Mouse (Mus musculus): ENCODE measurements around the gene Bpifb4. TPM values are rescaled to one million over a fixed set of nuclear protein-coding genes. Genes with fewer than 3 reads are reported as not detected.

The Bpifb4 gene
- polyA plus RNA-seq (2014; fragmentation: Illumina TruSeq; extraction: RNeasy Lipid Tissue Mini Kit (QIAGEN cat#74804); ENCODE audit: low read depth, low replicate concordance) = not detected

GRCm38 (mm10) chr2:153937843-153938242, at the start of gene Bpifb4:
Gene Bpifb4 (plus strand): TSS chr2:153938212.

GRCm38 (mm10) chr2:153900088-153900487, 37.9 kb upstream of the Bpifb4 start, which contains the start of gene Bpifb6:
Gene Bpifb6 (plus strand): TSS chr2:153900388.

GRCm38 (mm10) chr2:153917930-153918329, 20.1 kb upstream of the Bpifb4 start, which contains the start of gene Bpifb3:
Gene Bpifb3 (plus strand): TSS chr2:153918230.

GRCm38 (mm10) chr2:153974582-153974981, 36.6 kb downstream of the Bpifb4 start, which contains the start of gene Bpifa6:
Gene Bpifa6 (plus strand): TSS chr2:153974945.

GRCm38 (mm10) chr2:154007965-154008364, 70.0 kb downstream of the Bpifb4 start, which contains the start of gene Bpifa2:
Gene Bpifa2 (plus strand): TSS chr2:154008265.

Other genes starting within 250 kb of the Bpifb4 start
- not detected for gene Dnmt3c, start 241.6 kb upstream of the Bpifb4 start, polyA plus RNA-seq (2014; fragmentation: Illumina TruSeq; extraction: RNeasy Lipid Tissue Mini Kit (QIAGEN cat#74804); ENCODE audit: low read depth, low replicate concordance)
- gene Mapre1, start 196.9 kb upstream of the Bpifb4 start, polyA plus RNA-seq (2014; fragmentation: Illumina TruSeq; extraction: RNeasy Lipid Tissue Mini Kit (QIAGEN cat#74804); ENCODE audit: low read depth, low replicate concordance) = 58.4 TPM
- gene Efcab8, start 158.3 kb upstream of the Bpifb4 start, polyA plus RNA-seq (2014; fragmentation: Illumina TruSeq; extraction: RNeasy Lipid Tissue Mini Kit (QIAGEN cat#74804); ENCODE audit: low read depth, low replicate concordance) = not detected
- not detected for gene Sun5, start 67.1 kb upstream of the Bpifb4 start, polyA plus RNA-seq (2014; fragmentation: Illumina TruSeq; extraction: RNeasy Lipid Tissue Mini Kit (QIAGEN cat#74804); ENCODE audit: low read depth, low replicate concordance)
- not detected for gene Bpifb2, start 63.2 kb upstream of the Bpifb4 start, polyA plus RNA-seq (2014; fragmentation: Illumina TruSeq; extraction: RNeasy Lipid Tissue Mini Kit (QIAGEN cat#74804); ENCODE audit: low read depth, low replicate concordance)
- not detected for gene Bpifb6, start 37.8 kb upstream of the Bpifb4 start, polyA plus RNA-seq (2014; fragmentation: Illumina TruSeq; extraction: RNeasy Lipid Tissue Mini Kit (QIAGEN cat#74804); ENCODE audit: low read depth, low replicate concordance)
- not detected for gene Bpifb3, start 20.0 kb upstream of the Bpifb4 start, polyA plus RNA-seq (2014; fragmentation: Illumina TruSeq; extraction: RNeasy Lipid Tissue Mini Kit (QIAGEN cat#74804); ENCODE audit: low read depth, low replicate concordance)
- not detected for gene Bpifa6, start 36.7 kb downstream of the Bpifb4 start, polyA plus RNA-seq (2014; fragmentation: Illumina TruSeq; extraction: RNeasy Lipid Tissue Mini Kit (QIAGEN cat#74804); ENCODE audit: low read depth, low replicate concordance)
- not detected for gene Bpifa2, start 70.1 kb downstream of the Bpifb4 start, polyA plus RNA-seq (2014; fragmentation: Illumina TruSeq; extraction: RNeasy Lipid Tissue Mini Kit (QIAGEN cat#74804); ENCODE audit: low read depth, low replicate concordance)
- not detected for gene Bpifa3, start 192.1 kb downstream of the Bpifb4 start, polyA plus RNA-seq (2014; fragmentation: Illumina TruSeq; extraction: RNeasy Lipid Tissue Mini Kit (QIAGEN cat#74804); ENCODE audit: low read depth, low replicate concordance)
- gene Bpifa1, start 204.7 kb downstream of the Bpifb4 start, polyA plus RNA-seq (2014; fragmentation: Illumina TruSeq; extraction: RNeasy Lipid Tissue Mini Kit (QIAGEN cat#74804); ENCODE audit: low read depth, low replicate concordance) = not detected
- not detected for gene Bpifa5, start 224.4 kb downstream of the Bpifb4 start, polyA plus RNA-seq (2014; fragmentation: Illumina TruSeq; extraction: RNeasy Lipid Tissue Mini Kit (QIAGEN cat#74804); ENCODE audit: low read depth, low replicate concordance)

Measured in liver, adult 10 weeks (tissue).